Mouse (Mus musculus): ENCODE data around the gene Lbh.

DNA sequence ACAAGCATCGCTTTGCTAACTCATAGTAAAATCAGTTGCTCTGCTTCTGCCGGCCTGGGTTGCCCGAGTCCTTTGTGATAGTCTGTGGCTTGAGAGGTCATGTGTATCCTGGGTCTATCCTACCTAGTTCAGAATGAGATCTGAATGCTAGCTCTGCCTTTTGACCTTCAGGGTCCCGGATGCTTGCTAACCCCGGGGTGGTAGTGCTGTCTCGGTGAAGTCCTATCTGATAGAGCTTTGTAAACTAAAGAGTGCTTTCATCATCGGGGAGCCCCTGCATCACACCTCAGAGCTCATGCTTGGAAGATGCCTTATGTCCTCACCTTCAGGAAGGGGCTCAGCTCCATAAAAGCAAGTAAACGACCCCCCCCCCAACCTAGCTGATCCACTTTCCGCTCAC, 19.1 kb downstream of the Lbh start:
- TF ChIP-seq CTCF (IDR thresholded peaks at IDR 0.05; ENCODE audit: low read depth), result no peak
- no peak for TF ChIP-seq EP300 (IDR thresholded peaks at IDR 0.05; ENCODE audit: low read depth)
